Mouse (Mus musculus): Measurements from ENCODE around the gene Abhd11. TPM values are rescaled to one million over a fixed set of nuclear protein-coding genes. Genes with fewer than 3 reads are reported as not detected.
A peak's percentile ranks its signal among the peaks of the same experiment; 100 is the strongest.

The Abhd11 gene
- polyA plus RNA-seq, 1 experiment from 2014 or later: 32.6 TPM

DNA sequence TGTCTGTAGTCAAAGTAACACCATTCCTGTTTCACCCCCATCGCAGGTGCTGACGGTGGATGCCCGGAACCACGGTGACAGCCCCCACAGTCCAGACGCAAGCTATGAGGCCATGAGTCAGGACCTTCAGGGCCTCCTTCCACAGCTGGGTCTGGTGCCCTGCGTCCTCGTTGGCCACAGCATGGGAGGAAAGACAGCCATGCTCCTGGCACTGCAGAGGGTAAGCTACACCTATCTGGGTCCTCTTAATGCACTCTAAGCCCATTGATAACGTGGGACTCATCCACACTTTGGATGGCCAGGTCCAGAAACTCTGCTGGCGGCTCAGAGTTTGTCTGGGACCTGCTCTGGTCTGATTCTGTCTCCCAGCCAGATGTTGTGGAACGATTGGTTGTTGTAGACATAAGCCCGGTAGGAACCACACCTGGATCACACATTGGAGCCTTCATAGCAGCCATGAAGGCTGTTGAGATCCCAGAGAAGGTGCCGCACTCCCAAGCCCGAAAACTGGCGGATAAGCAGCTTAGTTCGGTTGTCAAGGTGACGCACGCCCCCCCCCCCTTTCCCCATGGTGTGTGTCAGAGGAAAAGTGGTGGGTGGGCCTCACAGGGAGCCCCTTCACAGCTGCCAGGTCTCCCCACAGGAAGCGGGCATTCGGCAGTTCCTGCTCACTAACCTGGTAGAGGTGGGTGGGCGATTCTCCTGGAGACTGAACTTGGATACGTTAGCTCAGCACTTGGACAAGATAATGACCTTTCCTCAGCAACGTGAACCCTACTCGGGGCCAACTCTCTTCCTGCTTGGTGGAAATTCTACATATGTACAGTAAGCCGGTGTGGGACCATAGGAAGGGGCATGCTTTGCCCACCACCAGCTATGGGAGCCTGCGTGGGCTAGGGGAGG is 2.1 kb downstream of the Abhd11 start:
- Histone ChIP-seq H3K9me3 (no peaks in the 10 kb centered on the region), H3K36me3 (no peaks in the 10 kb centered on the region), H3K27ac (no peak overlapping the region), H3K4me2 (no peak overlapping the region), H3K4me1 (replicated peaks) (peaks cover 31% of the 10 kb centered on the region), H3K27me3 (peaks cover 13% of the 10 kb centered on the region), H3K9ac (replicated peaks) (no peak overlapping the region), H3K4me3 (replicated peaks) (0 out of 2 replicates have a peak overlapping the region, but pooled peaks have one; percentile 11)
- WGBS: 88% methylated on average over 25 of the region's 25 CpGs
- no peak for ATAC-seq (ENCODE audit: insufficient number of reproducible peaks, insufficient read depth, low FRiP score, low TSS enrichment, low read depth)

DNA sequence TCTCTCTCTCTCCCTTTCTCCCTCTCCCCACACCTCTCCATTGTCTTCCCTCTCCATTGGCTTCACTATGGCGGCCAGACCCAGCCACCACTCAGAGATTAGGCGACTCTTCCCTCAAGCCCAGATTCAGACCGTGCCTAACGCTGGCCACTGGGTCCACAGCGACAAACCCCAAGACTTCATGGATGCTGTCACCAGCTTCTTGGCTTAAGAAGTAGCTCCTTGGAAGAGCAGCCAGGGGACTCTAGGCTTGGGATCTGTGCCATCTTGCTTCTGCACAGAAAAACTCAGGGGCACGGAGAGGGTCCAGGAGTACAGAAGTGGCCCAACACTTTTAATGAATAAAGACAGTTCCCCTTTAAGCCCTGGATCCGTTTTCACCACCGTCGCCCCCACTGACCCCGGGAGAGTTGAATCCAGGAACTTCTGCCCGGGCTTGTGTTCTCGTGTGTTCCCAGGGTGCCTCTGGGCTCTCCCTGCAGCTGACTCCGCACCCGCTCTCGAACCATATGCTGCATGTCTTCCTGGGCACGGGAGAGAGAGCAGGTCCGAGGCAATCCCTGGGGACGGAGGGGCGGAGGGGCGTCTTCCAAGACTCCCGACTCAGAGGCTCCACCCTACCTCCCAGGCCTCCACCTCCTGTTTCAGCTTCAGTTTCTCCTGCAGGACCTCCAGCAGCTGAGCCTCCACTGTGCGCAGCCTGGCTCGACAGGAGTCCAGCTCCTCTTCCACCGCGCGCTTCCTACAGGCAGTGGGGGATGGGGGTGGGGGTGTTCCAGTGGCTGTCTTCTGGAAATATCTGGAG is 3.1 kb downstream of the Abhd11 start:
- Histone ChIP-seq H3K27me3 (peaks cover 13% of the 10 kb centered on the region), H3K4me1 (replicated peaks) (peaks cover 31% of the 10 kb centered on the region), H3K27ac (peak overlapping the region; percentile 12; the same call in 1 of the 2 replicates), H3K4me3 (replicated peaks) (peak overlapping the region; percentile 16; the same call in 1 of the 2 replicates), H3K4me2 (peak overlapping the region; percentile 43), H3K9me3 (no peaks in the 10 kb centered on the region), H3K36me3 (no peaks in the 10 kb centered on the region), H3K9ac (replicated peaks) (0 out of 2 replicates have a peak overlapping the region, but pooled peaks have one; percentile 8)
- ATAC-seq (ENCODE audit: insufficient number of reproducible peaks, insufficient read depth, low FRiP score, low TSS enrichment, low read depth): no peak
- 24% methylated on average over 26 of the region's 26 CpGs for WGBS

DNA sequence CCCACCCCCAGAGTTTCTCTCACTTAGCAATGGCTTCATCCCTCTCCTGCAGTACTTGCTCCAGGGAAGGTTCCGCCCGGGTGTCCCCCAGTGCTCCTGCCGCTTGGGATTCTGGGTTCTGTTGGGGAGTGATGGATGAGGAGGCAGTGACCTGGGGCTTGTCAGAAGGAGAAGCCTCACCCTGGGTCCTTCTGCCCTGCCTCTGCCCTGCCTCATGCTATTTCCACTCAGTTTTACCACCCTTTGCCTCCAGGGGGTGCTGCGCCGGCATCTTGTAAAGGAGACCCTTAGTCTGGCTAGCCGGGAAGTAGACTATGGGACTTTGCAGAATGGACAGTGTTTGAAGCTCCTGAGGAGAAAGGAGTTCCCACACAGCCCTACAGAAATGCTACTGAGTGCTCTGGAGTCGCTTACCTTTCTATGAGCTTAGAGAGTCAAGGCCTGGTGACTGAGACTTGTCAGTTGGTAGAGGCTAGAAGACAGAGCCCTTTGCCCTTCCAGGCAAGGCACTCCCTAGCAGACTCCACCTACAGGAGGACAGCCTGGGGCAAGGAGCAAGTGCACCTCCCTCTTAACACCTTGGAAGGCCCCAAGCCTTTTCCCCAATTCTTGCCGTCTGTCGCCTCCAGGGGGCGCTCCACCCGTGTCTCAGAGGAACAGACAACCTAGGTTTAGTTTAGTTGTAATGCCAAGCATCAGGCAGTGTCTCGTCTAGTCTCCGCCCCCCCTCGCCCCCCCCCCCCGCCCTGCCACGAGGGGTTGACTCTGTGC is 3.9 kb downstream of the Abhd11 start:
- no peak for ATAC-seq (ENCODE audit: insufficient number of reproducible peaks, insufficient read depth, low FRiP score, low TSS enrichment, low read depth)
- 2% methylated on average over 16 of the region's 16 CpGs for WGBS
- Histone ChIP-seq H3K36me3 (no peaks in the 10 kb centered on the region), H3K4me2 (peak overlapping the region; percentile 43), H3K27ac (no peak overlapping the region), H3K9ac (replicated peaks) (0 out of 2 replicates have a peak overlapping the region, but pooled peaks have one; percentile 8), H3K9me3 (no peaks in the 10 kb centered on the region), H3K4me3 (replicated peaks) (peak overlapping the region; percentile 16; the same call in 1 of the 2 replicates), H3K27me3 (peaks cover 13% of the 10 kb centered on the region), H3K4me1 (replicated peaks) (peaks cover 31% of the 10 kb centered on the region)

GRCm38 (mm10) chr5:135015497-135015896 is 6.5 kb downstream of the Abhd11 start:
- no peak for ATAC-seq (ENCODE audit: insufficient number of reproducible peaks, insufficient read depth, low FRiP score, low TSS enrichment, low read depth)
- Histone ChIP-seq H3K27me3 (peaks cover 13% of the 10 kb centered on the region), H3K4me3 (replicated peaks) (no peak overlapping the region), H3K4me1 (replicated peaks) (peaks cover 21% of the 10 kb centered on the region), H3K9me3 (no peaks in the 10 kb centered on the region), H3K9ac (replicated peaks) (no peak overlapping the region), H3K36me3 (no peaks in the 10 kb centered on the region), H3K27ac (no peak overlapping the region), H3K4me2 (no peak overlapping the region)
- WGBS: 13% methylated on average over 7 of the region's 7 CpGs

GRCm38 (mm10) chr5:135016224-135016759 is 7.3 kb downstream of the Abhd11 start:
- Histone ChIP-seq H3K4me1 (replicated peaks) (peaks cover 16% of the 10 kb centered on the region), H3K27ac (no peak overlapping the region), H3K9me3 (no peaks in the 10 kb centered on the region), H3K27me3 (peaks cover 13% of the 10 kb centered on the region), H3K9ac (replicated peaks) (no peak overlapping the region), H3K4me2 (no peak overlapping the region), H3K36me3 (no peaks in the 10 kb centered on the region), H3K4me3 (replicated peaks) (no peak overlapping the region)
- WGBS: 56% methylated on average over 4 of the region's 4 CpGs
- ATAC-seq (ENCODE audit: insufficient number of reproducible peaks, insufficient read depth, low FRiP score, low TSS enrichment, low read depth): no peak

DNA sequence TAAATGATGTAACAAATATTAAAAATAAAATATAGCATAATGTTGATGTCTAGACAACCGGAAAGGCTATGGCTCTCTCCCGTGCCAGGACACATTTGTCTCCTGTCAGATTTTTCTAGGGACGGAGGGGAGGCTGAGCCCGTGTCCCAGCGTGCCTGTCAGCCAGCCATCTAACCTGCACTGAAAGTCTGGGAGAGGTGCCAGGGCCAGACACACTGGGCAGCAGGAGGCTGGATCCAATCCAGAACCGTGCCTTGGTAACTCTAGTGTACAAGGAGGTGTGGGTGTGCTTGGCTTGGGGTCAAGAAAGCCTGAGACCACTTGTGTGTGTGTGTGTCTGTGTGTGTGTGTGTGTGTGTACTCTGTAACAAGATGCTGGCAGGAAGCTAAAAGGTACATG is 12.9 kb downstream of the Abhd11 start:
- H3K27me3 ChIP-seq: no peaks in the 10 kb centered on the region
- H3K36me3 ChIP-seq: no peaks in the 10 kb centered on the region
- no peak for ATAC-seq (ENCODE audit: insufficient number of reproducible peaks, insufficient read depth, low FRiP score, low TSS enrichment, low read depth)
- no peak overlapping the region for H3K4me3 ChIP-seq (replicated peaks)
- WGBS: 79% methylated on average over 6 of the region's 6 CpGs
- no peak overlapping the region for H3K9ac ChIP-seq (replicated peaks)
- H3K27ac ChIP-seq: no peak overlapping the region
- H3K9me3 ChIP-seq: no peaks in the 10 kb centered on the region
- no peak overlapping the region for H3K4me2 ChIP-seq
- H3K4me1 ChIP-seq (replicated peaks): peaks cover 27% of the 10 kb centered on the region

DNA sequence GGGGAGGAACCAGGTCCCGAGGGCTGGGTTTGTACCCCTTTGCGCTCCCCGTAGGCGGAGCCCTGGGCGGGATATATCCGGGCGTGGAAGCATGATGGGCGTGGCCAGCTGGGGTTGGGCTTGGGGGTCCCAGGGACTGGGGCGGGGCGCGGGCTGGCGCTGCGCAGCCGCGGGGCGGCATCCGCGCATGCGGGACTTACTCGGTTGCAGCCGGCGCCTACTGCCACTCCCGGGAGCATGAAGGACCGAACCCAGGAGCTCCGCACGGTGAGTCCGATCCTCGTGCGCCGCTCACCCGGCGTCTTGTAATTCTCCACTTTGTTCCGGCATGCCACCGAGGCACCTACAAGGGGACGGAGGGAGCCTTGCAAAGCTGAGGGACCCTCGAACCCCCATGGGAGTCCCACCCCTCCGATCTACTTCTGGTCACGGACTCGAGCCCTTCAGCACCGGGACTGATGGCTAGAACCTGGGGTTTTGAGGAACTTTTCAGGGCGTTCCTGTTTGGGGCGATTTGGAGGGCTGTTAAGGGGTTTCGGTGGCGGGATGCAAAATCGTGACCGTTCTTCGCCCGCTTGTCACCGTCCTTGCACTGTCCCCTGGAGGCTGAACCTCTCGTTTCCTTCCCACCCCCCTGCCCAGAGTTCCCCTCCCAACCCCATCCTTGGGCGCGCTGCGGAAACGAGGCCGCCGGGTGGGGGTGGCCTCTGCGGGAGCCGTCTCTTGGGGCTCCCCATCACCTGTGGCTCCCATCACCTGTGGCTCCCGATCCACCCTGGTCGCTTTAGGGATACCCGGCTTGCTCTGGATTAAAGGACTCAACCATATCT is 14.6 kb downstream of the Abhd11 start, which contains the start of gene Stx1a:
Gene Stx1a, plus strand, starts transcription at position 139 of the 830 bp plus-strand sequence.
- Histone ChIP-seq H3K4me2 (peak within 1 kb of the TSS; percentile 94), H3K27me3 (no peaks in the 10 kb centered on the region), H3K36me3 (no peaks in the 10 kb centered on the region), H3K9ac (replicated peaks) (peak within 1 kb of the TSS; percentile 78), H3K9me3 (no peaks in the 10 kb centered on the region), H3K27ac (no peak within 1 kb of the TSS), H3K4me1 (replicated peaks) (peaks cover 27% of the 10 kb centered on the region), H3K4me3 (replicated peaks) (peak within 1 kb of the TSS; percentile 75)
- ATAC-seq (ENCODE audit: insufficient number of reproducible peaks, insufficient read depth, low FRiP score, low TSS enrichment, low read depth): peak; percentile 90
- WGBS: under 1% methylated on average over 61 of the region's 61 CpGs

DNA sequence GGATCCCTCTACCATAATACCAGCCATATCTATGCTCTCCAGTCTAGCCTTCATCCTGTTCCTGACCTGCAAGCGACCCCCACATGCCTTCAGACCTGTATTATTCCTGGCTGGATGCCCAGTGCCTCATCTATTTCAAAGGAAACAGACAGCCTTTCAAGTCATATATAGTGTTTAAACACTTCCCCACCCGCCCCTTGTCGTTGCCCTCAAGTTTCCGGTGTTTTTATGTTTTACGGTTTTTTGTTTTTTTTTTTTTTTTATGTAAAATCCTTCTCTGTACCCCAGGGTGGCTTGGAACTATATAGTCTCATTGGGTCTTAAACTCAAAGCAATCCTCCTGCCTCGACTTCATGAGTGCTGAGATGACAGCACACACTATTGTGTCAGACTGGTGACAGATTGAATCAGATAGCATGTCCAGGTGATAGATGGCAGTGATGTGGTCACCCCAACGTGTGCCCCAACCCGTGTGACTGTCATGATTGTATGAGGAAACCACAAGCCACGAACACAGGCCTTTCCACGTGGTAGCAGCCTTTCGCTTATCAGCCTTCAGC is 15.8 kb downstream of the Abhd11 start:
- no peak overlapping the region for H3K27ac ChIP-seq
- no peaks in the 10 kb centered on the region for H3K27me3 ChIP-seq
- H3K9me3 ChIP-seq: no peaks in the 10 kb centered on the region
- H3K4me1 ChIP-seq (replicated peaks): peaks cover 31% of the 10 kb centered on the region
- H3K9ac ChIP-seq (replicated peaks): no peak overlapping the region
- no peak for ATAC-seq (ENCODE audit: insufficient number of reproducible peaks, insufficient read depth, low FRiP score, low TSS enrichment, low read depth)
- H3K4me3 ChIP-seq (replicated peaks): peak overlapping the region; percentile 75
- H3K36me3 ChIP-seq: no peaks in the 10 kb centered on the region
- H3K4me2 ChIP-seq: peak overlapping the region; percentile 94
- 47% methylated on average over 11 of the region's 11 CpGs for WGBS

GRCm38 (mm10) chr5:135025899-135026298 is 16.9 kb downstream of the Abhd11 start:
- Histone ChIP-seq H3K9ac (replicated peaks) (no peak overlapping the region), H3K4me2 (peak overlapping the region; percentile 94), H3K27ac (no peak overlapping the region), H3K27me3 (no peaks in the 10 kb centered on the region), H3K4me1 (replicated peaks) (peaks cover 31% of the 10 kb centered on the region), H3K36me3 (no peaks in the 10 kb centered on the region), H3K4me3 (replicated peaks) (0 out of 2 replicates have a peak overlapping the region, but pooled peaks have one; percentile 3), H3K9me3 (no peaks in the 10 kb centered on the region)
- WGBS: 8% methylated on average over 7 of the region's 7 CpGs
- no peak for ATAC-seq (ENCODE audit: insufficient number of reproducible peaks, insufficient read depth, low FRiP score, low TSS enrichment, low read depth)

All from limb, embryonic 12.5 days (tissue).